Mouse (Mus musculus): ENCODE data around the gene Pou2f2. TPM values are rescaled to one million over a fixed set of nuclear protein-coding genes. Genes with fewer than 3 reads are reported as not detected.

The Pou2f2 gene
- 1.9 TPM for polyA plus RNA-seq (2014; fragmentation: Illumina TruSeq; extraction: RNeasy Lipid Tissue Mini Kit (QIAGEN cat#74804); ENCODE audit: insufficient read depth, low read depth, low replicate concordance)

DNA sequence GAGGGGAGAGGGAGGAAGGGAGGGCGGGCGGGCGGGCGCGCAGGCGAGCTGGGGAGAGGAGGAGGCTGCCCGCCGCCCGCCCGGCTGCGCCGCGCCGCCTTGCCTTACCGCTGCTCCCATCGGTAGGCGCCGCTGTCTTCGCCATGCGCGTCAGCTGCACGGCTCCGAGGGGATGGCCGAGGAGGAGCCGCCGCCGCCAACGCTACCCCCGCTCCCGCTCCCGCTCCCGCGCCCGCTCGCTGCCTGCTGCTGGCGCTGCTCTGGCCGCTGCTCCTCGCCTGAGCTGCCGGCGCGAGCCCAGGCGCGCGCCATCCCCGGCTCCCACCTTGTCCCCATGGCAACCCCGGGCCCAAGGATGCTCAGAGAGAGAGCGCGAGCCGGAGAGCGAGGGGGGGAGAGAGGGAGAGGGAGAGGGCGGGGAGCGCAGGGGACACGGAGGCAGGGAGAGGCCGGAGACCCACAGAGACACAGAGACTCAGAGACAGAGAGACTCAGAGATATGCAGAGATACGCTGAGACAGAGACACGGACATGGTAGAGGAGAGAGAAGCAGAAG, at the start of gene Pou2f2:
Gene Pou2f2 (minus strand): TSS at position 121 of the 556 bp plus-strand sequence.

DNA sequence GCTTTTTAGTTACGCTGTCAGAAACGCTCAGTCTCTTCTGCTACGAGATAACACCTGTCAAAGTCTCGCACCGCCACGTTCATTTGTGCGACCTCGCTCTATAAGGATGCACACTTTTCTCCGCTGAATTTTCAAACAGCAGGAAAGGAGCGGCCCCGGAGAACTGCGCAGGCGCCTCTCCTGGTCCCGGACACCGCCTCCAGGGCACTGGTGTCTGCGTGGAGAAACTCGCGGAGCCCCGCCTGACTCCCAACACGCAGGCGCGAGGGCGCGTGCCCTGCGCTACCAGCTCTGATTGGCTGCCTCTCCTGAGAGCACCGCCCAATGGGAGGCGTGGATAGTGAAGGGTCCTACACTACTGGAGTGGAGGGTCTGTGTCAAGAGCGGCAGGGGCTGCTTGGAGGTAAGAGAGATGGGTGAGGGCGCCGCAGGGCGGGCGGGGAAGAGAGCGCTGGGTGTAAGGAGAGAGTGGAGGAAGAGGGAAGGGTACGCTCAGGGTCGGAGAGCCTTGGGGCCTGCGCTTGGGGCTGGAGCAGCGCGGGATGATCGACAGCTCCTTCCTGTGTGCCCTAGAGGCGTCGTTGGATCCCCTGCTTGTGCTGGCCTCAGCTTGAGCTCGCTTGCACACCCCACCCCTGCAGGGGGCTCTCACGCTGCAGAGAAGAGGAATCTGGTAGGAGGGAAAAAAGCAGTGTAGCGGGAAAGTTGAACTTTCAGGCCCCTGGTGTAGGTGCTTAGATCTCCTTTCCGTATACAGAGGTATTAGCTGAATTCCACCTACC, 41.8 kb upstream of the Pou2f2 start, which contains the start of gene Zfp526:
Gene Zfp526 (plus strand): TSS at position 324 of the 782 bp plus-strand sequence.

GRCm38 (mm10) chr7:25220457-25221101, 41.1 kb upstream of the Pou2f2 start, which contains the start of gene Dedd2:
TSS of gene Dedd2 (minus strand) at chr7:25220615.

DNA sequence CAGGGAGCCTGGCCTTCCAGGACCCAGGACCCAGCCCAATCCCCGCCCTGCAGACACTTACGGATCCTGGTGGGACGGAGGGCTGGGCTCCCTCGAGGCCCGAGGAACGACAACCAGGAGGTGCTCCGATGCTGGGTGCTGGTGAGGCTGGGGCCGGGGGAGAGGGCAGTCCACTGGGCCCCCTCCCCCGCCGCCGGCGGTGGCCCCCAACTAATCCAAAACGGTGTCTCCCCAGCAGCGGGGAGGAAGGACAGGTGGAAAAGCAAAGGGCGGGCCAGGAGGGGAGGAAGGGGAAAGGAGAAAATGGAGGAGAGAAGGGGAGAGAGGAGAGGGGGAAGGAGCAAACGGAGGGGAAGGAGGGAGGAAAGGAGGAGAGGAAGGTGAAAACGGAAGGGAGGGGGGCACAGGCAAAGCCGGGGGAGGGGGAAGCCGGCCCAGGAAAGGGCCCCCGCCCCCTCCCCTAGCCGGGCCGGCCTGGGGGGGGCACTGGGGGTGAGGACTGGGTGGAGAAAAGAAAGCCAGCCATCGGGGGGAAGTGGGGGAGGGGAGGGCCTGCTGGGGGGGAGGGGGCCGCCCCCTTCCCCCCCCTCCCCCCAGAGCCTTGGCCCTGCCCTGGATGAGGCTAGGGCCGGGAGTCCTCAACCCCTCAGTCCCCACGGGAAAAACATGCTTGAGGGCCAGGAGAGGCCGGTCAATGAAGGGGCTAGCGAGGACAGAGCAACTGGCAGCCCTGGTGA, 107.4 kb downstream of the Pou2f2 start, which contains the start of the genes Grik5 and Zfp574:
Gene Grik5 (minus strand): TSS at position 368 of the 737 bp plus-strand sequence.
Gene Zfp574 (plus strand): TSS at position 589 of the 737 bp plus-strand sequence.

Other genes starting within 250 kb of the Pou2f2 start
- gene Gm4881, start 235.2 kb downstream of the Pou2f2 start, polyA plus RNA-seq (2014; fragmentation: Illumina TruSeq; extraction: RNeasy Lipid Tissue Mini Kit (QIAGEN cat#74804); ENCODE audit: insufficient read depth, low read depth, low replicate concordance) = not detected
- 441 TPM for gene Rabac1, start 207.0 kb downstream of the Pou2f2 start, polyA plus RNA-seq (2014; fragmentation: Illumina TruSeq; extraction: RNeasy Lipid Tissue Mini Kit (QIAGEN cat#74804); ENCODE audit: insufficient read depth, low read depth, low replicate concordance)
- gene Atp1a3, start 173.8 kb downstream of the Pou2f2 start, polyA plus RNA-seq (2014; fragmentation: Illumina TruSeq; extraction: RNeasy Lipid Tissue Mini Kit (QIAGEN cat#74804); ENCODE audit: insufficient read depth, low read depth, low replicate concordance) = 1.9 TPM
- 4.9 TPM for gene Grik5, start 107.4 kb downstream of the Pou2f2 start, polyA plus RNA-seq (2014; fragmentation: Illumina TruSeq; extraction: RNeasy Lipid Tissue Mini Kit (QIAGEN cat#74804); ENCODE audit: insufficient read depth, low read depth, low replicate concordance)
- gene Zfp574, start 107.2 kb downstream of the Pou2f2 start, polyA plus RNA-seq (2014; fragmentation: Illumina TruSeq; extraction: RNeasy Lipid Tissue Mini Kit (QIAGEN cat#74804); ENCODE audit: insufficient read depth, low read depth, low replicate concordance) = 8.7 TPM
- gene Dedd2, start 40.9 kb upstream of the Pou2f2 start, polyA plus RNA-seq (2014; fragmentation: Illumina TruSeq; extraction: RNeasy Lipid Tissue Mini Kit (QIAGEN cat#74804); ENCODE audit: insufficient read depth, low read depth, low replicate concordance) = 16.3 TPM
- 2.4 TPM for gene Zfp526, start 41.7 kb upstream of the Pou2f2 start, polyA plus RNA-seq (2014; fragmentation: Illumina TruSeq; extraction: RNeasy Lipid Tissue Mini Kit (QIAGEN cat#74804); ENCODE audit: insufficient read depth, low read depth, low replicate concordance)
- gene Gsk3a, start 58.1 kb upstream of the Pou2f2 start, polyA plus RNA-seq (2014; fragmentation: Illumina TruSeq; extraction: RNeasy Lipid Tissue Mini Kit (QIAGEN cat#74804); ENCODE audit: insufficient read depth, low read depth, low replicate concordance) = 41.0 TPM
- 10.8 TPM for gene Erf, start 71.0 kb upstream of the Pou2f2 start, polyA plus RNA-seq (2014; fragmentation: Illumina TruSeq; extraction: RNeasy Lipid Tissue Mini Kit (QIAGEN cat#74804); ENCODE audit: insufficient read depth, low read depth, low replicate concordance)
- 42.0 TPM for gene Cic, start 88.0 kb upstream of the Pou2f2 start, polyA plus RNA-seq (2014; fragmentation: Illumina TruSeq; extraction: RNeasy Lipid Tissue Mini Kit (QIAGEN cat#74804); ENCODE audit: insufficient read depth, low read depth, low replicate concordance)
- gene Pafah1b3, start 118.3 kb upstream of the Pou2f2 start, polyA plus RNA-seq (2014; fragmentation: Illumina TruSeq; extraction: RNeasy Lipid Tissue Mini Kit (QIAGEN cat#74804); ENCODE audit: insufficient read depth, low read depth, low replicate concordance) = 31.8 TPM
- not detected for gene Prr19, start 121.7 kb upstream of the Pou2f2 start, polyA plus RNA-seq (2014; fragmentation: Illumina TruSeq; extraction: RNeasy Lipid Tissue Mini Kit (QIAGEN cat#74804); ENCODE audit: insufficient read depth, low read depth, low replicate concordance)
- gene Tmem145, start 126.4 kb upstream of the Pou2f2 start, polyA plus RNA-seq (2014; fragmentation: Illumina TruSeq; extraction: RNeasy Lipid Tissue Mini Kit (QIAGEN cat#74804); ENCODE audit: insufficient read depth, low read depth, low replicate concordance) = not detected
- 11.5 TPM for gene Megf8, start 137.4 kb upstream of the Pou2f2 start, polyA plus RNA-seq (2014; fragmentation: Illumina TruSeq; extraction: RNeasy Lipid Tissue Mini Kit (QIAGEN cat#74804); ENCODE audit: insufficient read depth, low read depth, low replicate concordance)
- not detected for gene Cnfn, start 190.0 kb upstream of the Pou2f2 start, polyA plus RNA-seq (2014; fragmentation: Illumina TruSeq; extraction: RNeasy Lipid Tissue Mini Kit (QIAGEN cat#74804); ENCODE audit: insufficient read depth, low read depth, low replicate concordance)
- 37.0 TPM for gene Lipe, start 219.0 kb upstream of the Pou2f2 start, polyA plus RNA-seq (2014; fragmentation: Illumina TruSeq; extraction: RNeasy Lipid Tissue Mini Kit (QIAGEN cat#74804); ENCODE audit: insufficient read depth, low read depth, low replicate concordance)
- gene Cxcl17, start 233.2 kb upstream of the Pou2f2 start, polyA plus RNA-seq (2014; fragmentation: Illumina TruSeq; extraction: RNeasy Lipid Tissue Mini Kit (QIAGEN cat#74804); ENCODE audit: insufficient read depth, low read depth, low replicate concordance) = 74.9 TPM